Mouse (Mus musculus) limb, embryonic 14.5 days (tissue): ENCODE measurements at regions not wholly inside any gene's neighbourhood (a gene's known extent, or its start where the extent isn't known, plus 50 kb on each side); places are given as distances from the start of the nearest gene placed in this dataset.
A peak's percentile ranks its signal among the peaks of the same experiment; 100 is the strongest.

ENCODE experiments used
- ATAC-seq: fragments of 200-750 bp; cut with Nextera tagmentation; 2 replicates; pipeline ENCODE4 v1.8.0; 2017; ENCODE audit warnings: low read depth, moderate number of reproducible peaks, moderate TSS enrichment; ENCODE audit not compliant: low FRiP score
- DNase-seq: peaks from one replicate; pipeline ENCODE4 v3.0.0-alpha.2; 2015; ENCODE audit warnings: low spot score
- H3K27ac ChIP-seq: fragments of 300-500 bp; sonication (generic); replicated peaks from 2 replicates; pipeline ENCODE4 v1.5.1; 2014; ENCODE audit warnings: low read depth, mild to moderate bottlenecking, low read length, moderate library complexity, mixed read lengths
- H3K27me3 ChIP-seq: fragments of 300-500 bp; sonication (generic); 2 replicates; pipeline ENCODE4 v1.6.1; 2014; ENCODE audit warnings: low read length, mixed read lengths; ENCODE audit not compliant: control insufficient read depth, insufficient read depth
- H3K36me3 ChIP-seq: fragments of 300-500 bp; sonication (generic); 2 replicates; pipeline ENCODE4 v1.6.1; 2014; ENCODE audit warnings: mild to moderate bottlenecking, low read length, moderate library complexity, mixed read lengths; ENCODE audit not compliant: control insufficient read depth, insufficient read depth
- H3K4me1 ChIP-seq: fragments of 300-500 bp; sonication (generic); 2 replicates; pipeline ENCODE4 v1.6.1; 2014; ENCODE audit warnings: antibody characterized with exemption, low read length, mixed read lengths; ENCODE audit not compliant: control insufficient read depth, insufficient read depth
- H3K4me2 ChIP-seq: fragments of 300-500 bp; sonication (generic); replicated peaks from 2 replicates; pipeline ENCODE4 v1.6.1; 2014; ENCODE audit warnings: low read depth, mild to moderate bottlenecking, low read length, moderate library complexity; ENCODE audit not compliant: severe bottlenecking
- H3K4me3 ChIP-seq: fragments of 300-500 bp; sonication (generic); replicated peaks from 2 replicates; pipeline ENCODE4 v1.5.1; 2014; ENCODE audit warnings: low read length
- H3K9ac ChIP-seq: fragments of 300-500 bp; sonication (generic); 2 replicates; pipeline ENCODE4 v1.6.1; 2014; ENCODE audit warnings: mild to moderate bottlenecking, low read depth, low read length, moderate library complexity; ENCODE audit not compliant: severe bottlenecking
- H3K9me3 ChIP-seq: fragments of 300-500 bp; sonication (generic); 2 replicates; pipeline ENCODE4 v1.6.1; 2016; ENCODE audit warnings: low read length; ENCODE audit not compliant: control insufficient read depth
- POLR2A ChIP-seq: fragments of 200-500 bp; IDR thresholded peaks from 2 replicates; pipeline ENCODE4 v1.8.0; 2012; ENCODE audit warnings: inconsistent platforms, mild to moderate bottlenecking, moderate library complexity, borderline replicate concordance; ENCODE audit not compliant: insufficient read depth, insufficient read length; ENCODE audit errors: extremely low read depth
- WGBS: fragments of 180-500 bp; shearing (Covaris S2); extraction: QIAGEN DNeasy Blood & Tissue Kit; methylation state at CpG from one replicate; pipeline ENCODE4 v1.1.7; 2014; 5-methylcytosine and 5-hydroxymethylcytosine counted together

DNA sequence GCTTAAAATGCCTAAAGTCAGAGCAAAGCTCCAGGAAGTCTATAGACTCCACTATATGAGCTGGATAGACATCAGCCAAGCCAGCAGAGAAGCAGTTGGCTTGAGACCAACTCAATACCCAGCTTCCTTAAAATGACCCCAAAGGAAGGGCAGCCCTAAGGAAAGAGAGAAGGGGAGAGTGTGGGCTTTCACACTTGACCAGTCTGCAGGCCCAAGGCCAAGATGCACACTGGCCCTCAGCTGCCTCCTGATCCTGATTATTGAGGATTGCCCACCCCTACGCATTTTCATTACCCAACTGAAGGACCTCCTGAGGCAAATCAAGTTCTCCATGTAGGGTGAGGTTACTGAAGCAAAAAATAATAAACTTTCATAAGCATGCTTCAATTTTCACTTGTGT is 548.6 kb downstream of the Tns1 start:
- no peak for TF ChIP-seq POLR2A
- Histone ChIP-seq H3K27ac (no peak overlapping the region), H3K9me3 (no peaks in the 10 kb centered on the region), H3K27me3 (no peaks in the 10 kb centered on the region), H3K4me1 (0 out of 2 replicates have a peak, but pooled peaks cover 3% of the 10 kb centered on the region), H3K4me2 (no peak overlapping the region), H3K9ac (no peak overlapping the region), H3K4me3 (no peak overlapping the region), H3K36me3 (no peaks in the 10 kb centered on the region)
- DNase-seq (peak; percentile 42), ATAC-seq (peak; percentile 44)
- 23% methylated on average over 1 of the region's 1 CpGs for WGBS

DNA sequence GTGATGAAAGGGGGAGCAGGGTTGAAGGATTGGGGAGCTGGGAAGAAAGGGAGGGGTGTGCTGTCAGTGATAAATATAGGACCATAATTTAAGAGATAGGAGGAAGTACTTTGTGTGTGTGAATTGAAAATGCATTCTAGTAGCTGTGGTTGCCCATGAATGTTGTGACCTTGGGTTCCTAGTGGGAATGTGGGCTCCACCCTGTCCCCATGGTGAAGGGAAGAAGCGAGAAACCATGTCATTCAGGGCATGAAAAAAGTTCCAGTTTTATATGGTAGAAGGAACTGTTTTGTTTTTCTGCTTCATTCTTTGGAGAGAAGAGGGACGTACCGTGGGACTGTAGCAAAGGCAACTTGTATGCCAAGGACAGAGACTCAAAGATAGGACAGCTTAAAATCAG is 553.3 kb downstream of the Tns1 start:
- no peak overlapping the region for H3K4me2 ChIP-seq
- no peaks in the 10 kb centered on the region for H3K27me3 ChIP-seq
- WGBS: 90% methylated on average over 3 of the region's 3 CpGs
- ATAC-seq (no peak), DNase-seq (no peak)
- H3K27ac ChIP-seq: no peak overlapping the region
- H3K9ac ChIP-seq: no peak overlapping the region
- H3K4me1 ChIP-seq: 0 out of 2 replicates have a peak, but pooled peaks cover 3% of the 10 kb centered on the region
- H3K36me3 ChIP-seq: no peaks in the 10 kb centered on the region
- no peak overlapping the region for H3K4me3 ChIP-seq
- no peak for TF ChIP-seq POLR2A
- H3K9me3 ChIP-seq: no peaks in the 10 kb centered on the region

DNA sequence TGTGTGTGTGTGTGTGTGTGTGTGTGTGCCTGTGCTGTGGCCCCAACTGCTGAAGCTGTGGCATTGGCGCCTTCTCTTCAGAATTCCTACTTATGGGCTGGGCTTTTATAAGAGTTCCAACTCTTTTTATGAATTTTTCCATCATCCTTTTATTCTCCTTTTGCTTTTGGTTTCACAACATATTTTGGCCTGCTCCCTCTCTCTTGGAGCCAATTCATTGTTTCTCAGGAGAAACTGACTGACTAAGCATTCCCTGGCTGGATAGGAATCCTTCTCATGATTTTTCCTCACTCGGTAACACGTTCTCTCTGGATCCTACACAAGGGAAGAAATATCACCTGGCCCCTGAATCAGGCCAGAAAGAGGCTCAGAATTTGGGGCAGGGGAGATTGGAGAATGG is 551.1 kb upstream of the Tnp1 start:
- H3K9me3 ChIP-seq: no peaks in the 10 kb centered on the region
- H3K9ac ChIP-seq: no peak overlapping the region
- H3K4me1 ChIP-seq: no peaks in the 10 kb centered on the region
- WGBS: 69% methylated on average over 3 of the region's 3 CpGs
- H3K27me3 ChIP-seq: no peaks in the 10 kb centered on the region
- no peak for ATAC-seq
- no peak for TF ChIP-seq POLR2A
- no peak overlapping the region for H3K4me3 ChIP-seq
- DNase-seq: peak; percentile 62
- H3K36me3 ChIP-seq: no peaks in the 10 kb centered on the region
- H3K27ac ChIP-seq: no peak overlapping the region; the same call in 1 of the 2 replicates
- no peak overlapping the region for H3K4me2 ChIP-seq

- 94% methylated on average over 1 of the region's 1 CpGs for WGBS
- no peak for DNase-seq
- Histone ChIP-seq H3K27me3 (no peaks in the 10 kb centered on the region), H3K9ac (no peak overlapping the region), H3K4me2 (no peak overlapping the region), H3K4me3 (no peak overlapping the region), H3K9me3 (no peaks in the 10 kb centered on the region), H3K27ac (no peak overlapping the region), H3K4me1 (no peaks in the 10 kb centered on the region), H3K36me3 (no peaks in the 10 kb centered on the region)
- no peak for ATAC-seq
- no peak for TF ChIP-seq POLR2A
Measured at GRCm38 (mm10) chr1:73560594-73560993, 544.9 kb upstream of the Tnp1 start.

DNA sequence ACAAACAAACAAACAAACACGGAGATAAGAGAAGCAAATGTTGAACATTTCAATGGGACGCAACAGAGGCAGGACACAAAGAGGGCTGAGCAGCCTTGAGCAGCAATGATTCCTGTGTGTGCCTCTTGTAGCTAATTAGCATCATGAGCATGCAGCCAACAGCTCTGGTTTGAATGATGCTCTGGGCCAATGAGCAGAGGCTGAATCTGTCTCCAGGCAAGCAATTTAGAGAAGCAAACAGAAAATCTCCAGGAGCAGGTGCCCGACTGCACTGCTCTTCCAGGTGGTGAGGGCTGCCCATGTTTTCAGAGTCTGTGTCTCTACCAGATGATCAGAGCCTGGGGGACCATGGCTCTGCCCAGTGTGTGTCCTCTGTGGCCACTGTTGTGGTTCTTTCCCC is 532.2 kb upstream of the Tnp1 start:
- no peak for ATAC-seq
- Histone ChIP-seq H3K9me3 (no peaks in the 10 kb centered on the region), H3K4me3 (no peak overlapping the region), H3K9ac (no peak overlapping the region), H3K27ac (no peak overlapping the region), H3K36me3 (no peaks in the 10 kb centered on the region), H3K4me2 (no peak overlapping the region), H3K27me3 (no peaks in the 10 kb centered on the region), H3K4me1 (no peaks in the 10 kb centered on the region)
- 68% methylated on average over 3 of the region's 3 CpGs for WGBS
- DNase-seq: no peak
- TF ChIP-seq POLR2A: no peak

DNA sequence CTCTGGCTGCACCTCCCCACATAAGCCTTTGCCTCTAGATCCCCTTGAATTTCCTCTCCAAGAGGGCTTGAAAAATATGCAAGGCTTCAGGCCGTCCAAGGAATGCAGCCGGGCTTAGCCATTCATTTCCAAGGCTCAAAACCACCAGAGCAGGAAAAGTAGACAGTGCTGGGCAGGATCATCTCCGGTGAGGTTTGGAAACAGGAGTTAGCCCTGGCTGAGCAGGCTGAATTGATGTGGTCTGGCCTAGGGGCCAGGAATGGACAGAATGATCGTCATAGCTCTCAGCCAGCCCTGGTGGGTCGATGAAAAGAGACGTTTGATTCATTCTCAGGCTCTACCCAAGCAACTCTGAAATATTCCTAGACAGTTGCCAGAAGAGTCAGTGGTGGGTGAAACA is 529.7 kb upstream of the Tnp1 start:
- H3K9me3 ChIP-seq: no peaks in the 10 kb centered on the region
- no peak for TF ChIP-seq POLR2A

More for the DNA sequence above, 529.7 kb upstream of the Tnp1 start:
- no peak for ATAC-seq
- no peak overlapping the region for H3K4me2 ChIP-seq
- H3K36me3 ChIP-seq: no peaks in the 10 kb centered on the region
- H3K27me3 ChIP-seq: no peaks in the 10 kb centered on the region
- WGBS: 63% methylated on average over 6 of the region's 6 CpGs
- H3K9ac ChIP-seq: no peak overlapping the region
- H3K4me1 ChIP-seq: peaks cover 5% of the 10 kb centered on the region
- no peak overlapping the region; the same call in 1 of the 2 replicates for H3K27ac ChIP-seq
- no peak overlapping the region for H3K4me3 ChIP-seq
- no peak for DNase-seq
